Mouse (Mus musculus): ENCODE measurements around the gene Rnf113a2. TPM values are rescaled to one million over a fixed set of nuclear protein-coding genes. Genes with fewer than 3 reads are reported as not detected.

Rnf113a2 gene
- total RNA-seq, 2 experiments from 2014 or later = 11.3 TPM

Other genes starting within 250 kb of the Rnf113a2 start
- gene Elmsan1, start 198.3 kb upstream of the Rnf113a2 start, total RNA-seq (2021) = 10 to 100 TPM; 12.9 to 14.9 TPM
- gene Ptgr2, start 132.0 kb upstream of the Rnf113a2 start, total RNA-seq (2021) = 10 to 100 TPM; 19.1 to 20.5 TPM
- gene Zfp410, start 100.3 kb upstream of the Rnf113a2 start, total RNA-seq (2021) = 10 to 100 TPM; 46.4 to 56.3 TPM
- gene Coq6, start 55.5 kb upstream of the Rnf113a2 start, total RNA-seq (2021) = 10 to 100 TPM; 23.9 to 28.0 TPM
- gene Fam161b, start 55.4 kb upstream of the Rnf113a2 start, total RNA-seq (2021) = 10 to 100 TPM; 11.8 to 12.3 TPM
- 10 to 100 TPM; 15.8 to 17.0 TPM for gene Entpd5, start 8.2 kb upstream of the Rnf113a2 start, total RNA-seq (2021)
- gene Bbof1, start 8.1 kb upstream of the Rnf113a2 start, total RNA-seq (2021) = 1 to 10 TPM; 6.1 to 8.7 TPM
- gene Aldh6a1, start 33.8 kb downstream of the Rnf113a2 start, total RNA-seq (2021) = 10 to 100 TPM; 25.9 to 26.2 TPM
- gene Lin52, start 34.2 kb downstream of the Rnf113a2 start, total RNA-seq (2021) = 10 to 100 TPM; 12.7 to 15.0 TPM
- gene Vsx2, start 152.6 kb downstream of the Rnf113a2 start, total RNA-seq (2021) = not detected
- gene Abcd4, start 200.2 kb downstream of the Rnf113a2 start, total RNA-seq (2021) = 10 to 100 TPM; 10.9 to 13.5 TPM
- not detected for gene Vrtn, start 223.8 kb downstream of the Rnf113a2 start, total RNA-seq (2021)

Measured in left cerebral cortex, postnatal 4 days (tissue).